Mouse (Mus musculus): ENCODE measurements around the gene Zfp651. TPM values are rescaled to one million over a fixed set of nuclear protein-coding genes. Genes with fewer than 3 reads are reported as not detected.

Zfp651 gene
- polyA plus RNA-seq, 1 experiment from 2014 or later = 14.4 TPM

DNA sequence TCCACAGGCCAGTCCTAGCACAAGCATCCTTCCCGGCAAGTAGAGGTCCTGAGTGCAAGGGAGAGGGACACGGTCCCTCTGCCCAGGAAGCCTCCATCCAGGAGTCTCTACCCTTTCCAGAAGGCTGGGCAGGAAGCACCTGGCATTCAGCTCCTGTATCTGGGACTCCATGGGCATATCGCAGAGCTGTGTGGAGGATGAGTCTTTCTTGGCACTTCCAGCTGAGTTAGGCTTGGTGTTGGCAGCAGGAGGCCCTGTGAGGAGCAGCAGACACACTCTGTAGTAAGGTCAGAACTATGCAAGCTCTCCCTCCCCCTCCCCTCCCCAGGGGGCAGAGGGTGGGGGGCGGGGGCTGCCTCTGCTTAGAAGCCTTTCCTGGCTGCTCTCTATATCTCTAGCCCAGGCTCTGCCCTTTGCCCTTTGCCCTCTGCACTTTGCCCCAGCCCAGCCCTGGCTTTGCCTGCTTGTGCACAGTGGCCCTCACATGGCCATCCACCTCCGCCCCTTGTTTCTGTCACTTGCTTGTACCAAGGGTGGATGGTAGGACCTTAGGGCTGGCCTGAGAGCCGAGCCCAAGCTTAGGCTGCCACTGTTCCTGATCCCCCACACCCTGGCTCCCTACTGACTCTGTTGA is 39.9 kb downstream of the Zfp651 start:
- Histone ChIP-seq H3K27ac (no peak overlapping the region), H3K4me3 (replicated peaks; ENCODE audit: low read depth, low read length) (no peak overlapping the region), H3K36me3 (ENCODE audit: insufficient read depth, low read length) (no peaks in the 10 kb centered on the region), H3K27me3 (ENCODE audit: insufficient read depth, low read length) (no peaks in the 10 kb centered on the region), H3K4me1 (replicated peaks; ENCODE audit: insufficient read depth, low read length) (no peaks in the 10 kb centered on the region), H3K4me2 (ENCODE audit: low read length) (no peak overlapping the region), H3K9ac (ENCODE audit: low read depth, low read length) (no peak overlapping the region), H3K9me3 (replicated peaks; ENCODE audit: low read length) (no peaks in the 10 kb centered on the region)
- TF ChIP-seq CTCF (IDR thresholded peaks at IDR 0.05; ENCODE audit: low read depth) = no peak
- ATAC-seq (replicated peaks; ENCODE audit: low FRiP score, low read depth) = no peak
- 47% methylated on average over 6 of the region's 6 CpGs for WGBS
- no peak for DNase-seq (ENCODE audit: low spot score)

DNA sequence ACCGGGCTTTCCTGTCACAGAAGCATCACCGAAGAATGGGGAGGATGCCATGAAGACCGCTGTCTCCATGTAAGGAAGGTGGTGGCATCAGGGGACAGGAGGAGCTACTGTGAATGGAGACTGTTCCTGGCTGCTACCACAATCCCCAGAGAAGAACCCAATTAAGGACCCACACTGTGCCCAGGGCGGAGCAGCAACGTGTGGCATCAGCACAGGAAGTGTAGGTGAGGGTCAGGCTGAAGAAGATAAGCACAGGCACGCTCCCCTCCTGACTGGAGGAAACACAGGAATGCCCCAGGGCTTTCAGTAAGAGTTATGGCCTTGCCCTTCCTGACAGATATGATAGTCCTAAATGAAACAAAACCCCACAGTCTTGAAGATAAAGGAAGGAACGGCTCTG is 43.6 kb downstream of the Zfp651 start:
- no peak for TF ChIP-seq CTCF (IDR thresholded peaks at IDR 0.05; ENCODE audit: low read depth)
- Histone ChIP-seq H3K27ac (no peak overlapping the region), H3K36me3 (ENCODE audit: insufficient read depth, low read length) (no peaks in the 10 kb centered on the region), H3K27me3 (ENCODE audit: insufficient read depth, low read length) (no peaks in the 10 kb centered on the region), H3K9me3 (replicated peaks; ENCODE audit: low read length) (no peaks in the 10 kb centered on the region), H3K4me2 (ENCODE audit: low read length) (no peak overlapping the region), H3K9ac (ENCODE audit: low read depth, low read length) (no peak overlapping the region), H3K4me1 (replicated peaks; ENCODE audit: insufficient read depth, low read length) (no peaks in the 10 kb centered on the region), H3K4me3 (replicated peaks; ENCODE audit: low read depth, low read length) (no peak overlapping the region)
- ATAC-seq (replicated peaks; ENCODE audit: low FRiP score, low read depth) (no peak), DNase-seq (ENCODE audit: low spot score) (no peak)
- 52% methylated on average over 7 of the region's 7 CpGs for WGBS

DNA sequence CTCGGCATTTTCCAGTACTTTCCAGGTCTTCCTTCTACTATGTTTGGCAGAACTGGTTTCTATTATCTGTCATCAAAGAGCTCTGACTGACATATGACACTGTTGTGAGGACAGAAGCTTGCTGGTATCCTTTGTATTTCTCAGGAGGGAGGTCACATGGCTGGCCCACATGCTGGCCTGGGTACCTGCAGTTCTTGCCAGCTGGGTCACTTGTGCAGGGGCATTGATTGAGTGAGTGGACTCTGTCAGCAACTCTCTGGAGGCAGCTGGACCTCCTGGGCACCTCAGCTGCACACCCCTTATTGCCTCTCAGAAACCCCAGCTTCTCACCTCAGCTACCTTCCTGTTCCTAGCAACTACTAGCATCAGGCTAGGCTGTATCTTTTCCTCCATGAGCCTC is 48.4 kb downstream of the Zfp651 start:
- DNase-seq (ENCODE audit: low spot score) (no peak), ATAC-seq (replicated peaks; ENCODE audit: low FRiP score, low read depth) (no peak)
- H3K4me2 ChIP-seq (ENCODE audit: low read length) = no peak overlapping the region
- TF ChIP-seq CTCF (IDR thresholded peaks at IDR 0.05; ENCODE audit: low read depth) = no peak
- H3K27ac ChIP-seq = no peak overlapping the region
- 83% methylated on average over 1 of the region's 1 CpGs for WGBS
- H3K9me3 ChIP-seq (replicated peaks; ENCODE audit: low read length) = no peaks in the 10 kb centered on the region
- no peaks in the 10 kb centered on the region for H3K36me3 ChIP-seq (ENCODE audit: insufficient read depth, low read length)
- H3K4me1 ChIP-seq (replicated peaks; ENCODE audit: insufficient read depth, low read length) = no peaks in the 10 kb centered on the region
- no peaks in the 10 kb centered on the region for H3K27me3 ChIP-seq (ENCODE audit: insufficient read depth, low read length)
- H3K4me3 ChIP-seq (replicated peaks; ENCODE audit: low read depth, low read length) = no peak overlapping the region
- no peak overlapping the region for H3K9ac ChIP-seq (ENCODE audit: low read depth, low read length)

DNA sequence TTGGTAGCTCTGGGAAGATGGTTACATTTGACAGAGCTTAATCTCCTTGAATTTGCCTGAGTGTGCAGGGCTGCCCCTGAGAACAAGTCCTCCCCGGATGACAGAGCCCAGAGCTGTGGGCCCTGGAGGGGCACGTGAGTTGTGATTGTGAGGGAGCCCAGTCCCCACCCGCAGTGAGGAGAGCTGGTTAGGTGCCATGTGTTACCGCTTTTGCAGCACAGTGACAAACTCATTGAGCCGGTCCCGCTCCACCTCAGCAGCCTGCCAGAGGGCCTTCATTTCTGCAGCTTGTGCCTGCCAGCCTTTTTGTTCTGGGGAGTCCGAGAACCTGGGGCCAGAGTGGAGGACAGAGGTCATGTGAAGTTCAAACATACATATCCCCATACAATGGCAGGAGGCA is 48.8 kb downstream of the Zfp651 start:
- no peaks in the 10 kb centered on the region for H3K9me3 ChIP-seq (replicated peaks; ENCODE audit: low read length)
- H3K36me3 ChIP-seq (ENCODE audit: insufficient read depth, low read length) = no peaks in the 10 kb centered on the region
- ATAC-seq (replicated peaks; ENCODE audit: low FRiP score, low read depth) (no peak), DNase-seq (ENCODE audit: low spot score) (no peak)
- no peak overlapping the region for H3K9ac ChIP-seq (ENCODE audit: low read depth, low read length)
- no peak for TF ChIP-seq CTCF (IDR thresholded peaks at IDR 0.05; ENCODE audit: low read depth)
- 69% methylated on average over 7 of the region's 7 CpGs for WGBS
- H3K4me3 ChIP-seq (replicated peaks; ENCODE audit: low read depth, low read length) = no peak overlapping the region
- no peaks in the 10 kb centered on the region for H3K27me3 ChIP-seq (ENCODE audit: insufficient read depth, low read length)
- H3K27ac ChIP-seq = no peak overlapping the region
- no peaks in the 10 kb centered on the region for H3K4me1 ChIP-seq (replicated peaks; ENCODE audit: insufficient read depth, low read length)
- no peak overlapping the region for H3K4me2 ChIP-seq (ENCODE audit: low read length)

DNA sequence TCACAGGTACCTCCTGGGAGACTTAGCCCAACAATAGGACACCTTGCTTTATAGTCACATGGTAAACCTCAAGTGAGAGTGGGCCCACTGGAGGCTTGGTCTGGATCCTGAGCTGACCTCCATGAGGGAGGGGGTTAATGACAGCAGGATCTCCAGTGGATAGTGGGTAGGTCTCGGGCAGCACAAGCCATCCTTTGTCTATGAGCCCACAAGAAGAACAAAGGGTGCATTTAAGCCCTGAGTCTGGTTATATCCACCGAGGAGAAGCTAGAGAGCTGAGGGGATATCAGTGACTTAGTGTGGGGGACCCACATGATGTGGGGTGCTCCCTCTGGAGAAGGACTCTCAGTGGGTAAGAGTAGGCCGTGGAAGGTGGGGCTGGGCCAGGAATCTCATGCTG is 49.4 kb downstream of the Zfp651 start:
- DNase-seq (ENCODE audit: low spot score) = no peak
- ATAC-seq (replicated peaks; ENCODE audit: low FRiP score, low read depth) = no peak
- no peaks in the 10 kb centered on the region for H3K4me1 ChIP-seq (replicated peaks; ENCODE audit: insufficient read depth, low read length)
- 76% methylated on average over 3 of the region's 3 CpGs for WGBS
- no peak overlapping the region for H3K27ac ChIP-seq
- no peaks in the 10 kb centered on the region for H3K9me3 ChIP-seq (replicated peaks; ENCODE audit: low read length)
- H3K36me3 ChIP-seq (ENCODE audit: insufficient read depth, low read length) = no peaks in the 10 kb centered on the region
- no peak overlapping the region for H3K4me3 ChIP-seq (replicated peaks; ENCODE audit: low read depth, low read length)
- TF ChIP-seq CTCF (IDR thresholded peaks at IDR 0.05; ENCODE audit: low read depth) = no peak
- H3K4me2 ChIP-seq (ENCODE audit: low read length) = no peak overlapping the region
- no peak overlapping the region for H3K9ac ChIP-seq (ENCODE audit: low read depth, low read length)
- no peaks in the 10 kb centered on the region for H3K27me3 ChIP-seq (ENCODE audit: insufficient read depth, low read length)

DNA sequence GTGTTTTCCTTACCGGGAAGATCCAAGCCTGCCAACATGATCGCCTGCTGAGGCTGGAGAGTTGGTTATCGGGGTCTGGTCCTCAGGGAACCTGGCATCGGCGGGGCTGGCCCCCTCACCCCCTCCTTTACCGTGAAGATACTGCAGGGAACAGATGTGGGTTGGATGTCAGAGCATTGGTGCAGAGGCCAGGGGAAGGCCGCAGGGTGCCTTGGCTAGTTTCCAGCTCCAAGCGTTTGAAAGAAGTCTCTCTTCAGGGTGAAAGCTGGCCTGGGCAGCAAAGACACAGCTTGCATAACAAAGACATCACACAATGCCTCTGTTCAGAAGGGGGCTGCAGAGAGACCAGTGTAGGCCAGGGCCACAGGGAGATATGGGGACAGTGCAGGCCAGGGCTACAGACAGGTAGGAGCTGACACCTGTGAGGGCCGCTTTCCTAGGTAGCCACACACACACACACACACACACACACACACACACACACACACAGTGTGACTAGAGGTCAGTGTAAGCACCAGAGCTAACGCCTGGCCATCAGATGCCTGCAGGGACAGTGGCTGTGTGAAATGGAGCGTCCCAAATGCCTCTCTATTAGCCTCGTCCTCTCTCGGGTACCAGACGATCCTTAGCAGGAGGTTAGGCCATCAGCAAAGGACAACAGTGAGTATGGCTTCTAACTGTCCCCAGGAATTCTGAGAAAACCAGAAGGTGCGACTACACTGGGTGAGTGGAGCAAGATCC is 51.1 kb downstream of the Zfp651 start:
- ATAC-seq (replicated peaks; ENCODE audit: low FRiP score, low read depth) = no peak
- Histone ChIP-seq H3K27ac (no peak overlapping the region), H3K4me1 (replicated peaks; ENCODE audit: insufficient read depth, low read length) (no peaks in the 10 kb centered on the region), H3K36me3 (ENCODE audit: insufficient read depth, low read length) (no peaks in the 10 kb centered on the region), H3K4me3 (replicated peaks; ENCODE audit: low read depth, low read length) (no peak overlapping the region), H3K9me3 (replicated peaks; ENCODE audit: low read length) (no peaks in the 10 kb centered on the region), H3K27me3 (ENCODE audit: insufficient read depth, low read length) (no peaks in the 10 kb centered on the region), H3K4me2 (ENCODE audit: low read length) (no peak overlapping the region), H3K9ac (ENCODE audit: low read depth, low read length) (no peak overlapping the region)
- WGBS = 30% methylated on average over 15 of the region's 15 CpGs
- no peak for DNase-seq (ENCODE audit: low spot score)
- no peak for TF ChIP-seq CTCF (IDR thresholded peaks at IDR 0.05; ENCODE audit: low read depth)
